Mouse (Mus musculus): ENCODE results near the gene Tsen54. TPM values are rescaled to one million over a fixed set of nuclear protein-coding genes. Genes with fewer than 3 reads are reported as not detected.

The Tsen54 gene
- polyA plus RNA-seq (2012; rRNA removed), result 28.9 and 31.3 TPM in 2 replicates

DNA sequence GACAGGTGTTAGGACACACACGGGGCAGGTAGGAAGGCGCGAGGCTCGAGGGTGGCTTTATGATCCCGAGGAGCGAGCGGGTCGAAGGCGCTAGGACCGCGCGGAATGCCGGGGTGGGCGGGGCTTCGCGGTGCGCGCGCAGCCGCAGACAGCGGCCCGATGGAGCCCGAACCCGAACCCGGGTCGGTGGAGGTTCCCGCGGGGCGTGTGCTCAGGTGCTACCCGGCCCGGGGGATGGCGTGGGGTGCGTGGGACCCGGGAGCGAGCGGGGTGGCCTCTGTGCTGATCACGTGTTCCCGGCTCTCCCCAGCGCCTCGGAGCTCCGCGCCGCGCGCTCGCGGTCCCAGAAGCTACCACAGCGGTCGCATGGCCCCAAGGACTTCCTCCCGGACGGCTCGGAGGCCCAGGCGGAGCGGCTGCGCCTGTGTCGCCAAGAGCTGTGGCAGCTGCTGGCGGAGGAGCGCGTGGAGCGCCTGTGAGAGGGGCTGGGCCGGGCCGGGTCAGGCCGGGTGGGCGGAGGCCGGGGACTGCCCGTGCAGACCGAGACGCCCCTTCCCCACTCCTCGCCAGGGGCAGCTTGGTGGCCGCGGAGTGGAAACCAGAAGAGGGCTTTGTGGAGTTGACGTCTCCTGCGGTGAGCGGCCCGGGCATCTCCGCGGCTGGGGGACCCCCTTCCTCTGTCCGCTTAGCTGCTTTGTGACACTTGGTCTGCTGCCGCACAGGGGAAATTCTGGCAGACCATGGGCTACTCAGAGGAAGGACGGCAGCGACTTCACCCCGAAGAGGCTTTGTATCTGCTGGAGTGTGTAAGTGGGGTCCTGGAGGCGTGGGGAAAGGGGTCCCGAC, at the start of gene Tsen54:
Gene Tsen54 (plus strand): TSS at position 120 of the 846 bp plus-strand sequence.
- TF ChIP-seq POLR2A (IDR thresholded peaks at IDR 0.05; ENCODE audit: borderline replicate concordance, extremely low read depth, low read depth, low read length), result no peak
- no peak for TF ChIP-seq CTCF (IDR thresholded peaks at IDR 0.05; ENCODE audit: insufficient read depth, low read length)
- Histone ChIP-seq H3K4me1 (ENCODE audit: control insufficient read depth, insufficient read depth, low read length) (peaks cover 6% of the 10 kb centered on the region; the same call in 1 of the 2 replicates), H3K4me3 (replicated peaks; ENCODE audit: extremely low read depth, low read depth, low read length) (peak within 1 kb of the TSS; percentile 79)
- DNase-seq, result peak; percentile 91
- 2% methylated on average over 84 of the region's 84 CpGs for WGBS

- no peak; the same call in 1 of the 2 replicates for TF ChIP-seq POLR2A (IDR thresholded peaks at IDR 0.05; ENCODE audit: borderline replicate concordance, extremely low read depth, low read depth, low read length)
- TF ChIP-seq CTCF (IDR thresholded peaks at IDR 0.05; ENCODE audit: insufficient read depth, low read length), result no peak
- under 1% methylated on average over 32 of the region's 32 CpGs for WGBS
- peak; percentile 96 for DNase-seq
- peak within 1 kb of the TSS; percentile 91 for H3K4me3 ChIP-seq (replicated peaks; ENCODE audit: extremely low read depth, low read depth, low read length)
- H3K4me1 ChIP-seq (ENCODE audit: control insufficient read depth, insufficient read depth, low read length), result peaks cover 13% of the 10 kb centered on the region
These were observed 49.4 kb upstream of the Tsen54 start, which contains the start of gene Tmem94 for GRCm38 (mm10) chr11:115765103-115765606. Tmem94 (plus strand) TSS chr11:115765433.

GRCm38 (mm10) chr11:115765607-115766141, 48.9 kb upstream of the Tsen54 start:
- WGBS, result under 1% methylated on average over 34 of the region's 34 CpGs
- TF ChIP-seq POLR2A (IDR thresholded peaks at IDR 0.05; ENCODE audit: borderline replicate concordance, extremely low read depth, low read depth, low read length), result peak; percentile 50; the same call in 1 of the 2 replicates
- no peak for TF ChIP-seq CTCF (IDR thresholded peaks at IDR 0.05; ENCODE audit: insufficient read depth, low read length)
- Histone ChIP-seq H3K4me1 (ENCODE audit: control insufficient read depth, insufficient read depth, low read length) (peaks cover 14% of the 10 kb centered on the region), H3K4me3 (replicated peaks; ENCODE audit: extremely low read depth, low read depth, low read length) (peak overlapping the region; percentile 91)
- DNase-seq, result no peak

DNA sequence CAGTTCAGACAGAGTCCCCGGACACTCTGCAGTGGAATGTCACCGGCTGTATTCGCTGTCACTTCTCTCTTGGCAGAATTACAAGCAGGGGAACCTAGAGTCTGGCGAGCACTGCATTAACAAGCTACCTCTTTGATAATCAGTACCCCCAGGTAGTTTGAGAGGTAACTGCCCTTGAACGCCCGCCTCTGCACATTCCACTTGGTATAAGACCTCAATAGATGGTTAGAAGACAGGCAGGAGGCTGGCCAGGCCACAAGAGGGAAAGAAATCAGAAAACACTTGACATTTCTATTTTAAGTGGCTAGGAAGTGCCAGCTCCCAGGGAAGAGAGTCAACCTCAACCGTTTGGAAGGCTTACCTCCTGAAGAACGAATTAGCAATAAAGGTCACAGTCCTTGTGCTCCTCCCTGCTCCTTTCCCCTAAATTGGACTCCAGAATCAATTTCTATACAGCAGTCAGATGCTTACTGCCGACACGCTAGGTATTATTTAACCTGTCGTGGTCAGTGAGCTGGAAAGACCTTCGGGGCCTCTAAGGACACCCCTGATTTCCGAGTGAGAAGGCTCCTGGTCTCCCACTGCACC, 48.1 kb upstream of the Tsen54 start:
- Histone ChIP-seq H3K4me1 (ENCODE audit: control insufficient read depth, insufficient read depth, low read length) (peaks cover 15% of the 10 kb centered on the region), H3K4me3 (replicated peaks; ENCODE audit: extremely low read depth, low read depth, low read length) (peak overlapping the region; percentile 91)
- TF ChIP-seq POLR2A (IDR thresholded peaks at IDR 0.05; ENCODE audit: borderline replicate concordance, extremely low read depth, low read depth, low read length) (no peak), CTCF (IDR thresholded peaks at IDR 0.05; ENCODE audit: insufficient read depth, low read length) (no peak)
- 30% methylated on average over 13 of the region's 13 CpGs for WGBS
- DNase-seq, result peak; percentile 66

- Histone ChIP-seq H3K4me3 (replicated peaks; ENCODE audit: extremely low read depth, low read depth, low read length) (no peak overlapping the region), H3K4me1 (ENCODE audit: control insufficient read depth, insufficient read depth, low read length) (peaks cover 15% of the 10 kb centered on the region)
- no peak for DNase-seq
- WGBS, result 60% methylated on average over 8 of the region's 8 CpGs
- TF ChIP-seq POLR2A (IDR thresholded peaks at IDR 0.05; ENCODE audit: borderline replicate concordance, extremely low read depth, low read depth, low read length) (no peak), CTCF (IDR thresholded peaks at IDR 0.05; ENCODE audit: insufficient read depth, low read length) (no peak)
These were observed 47.5 kb upstream of the Tsen54 start for GRCm38 (mm10) chr11:115766981-115767380.

GRCm38 (mm10) chr11:115768896-115769295, 45.6 kb upstream of the Tsen54 start:
- no peak for DNase-seq
- peaks cover 16% of the 10 kb centered on the region for H3K4me1 ChIP-seq (ENCODE audit: control insufficient read depth, insufficient read depth, low read length)
- 49% methylated on average over 3 of the region's 3 CpGs for WGBS
- H3K4me3 ChIP-seq (replicated peaks; ENCODE audit: extremely low read depth, low read depth, low read length), result no peak overlapping the region
- TF ChIP-seq POLR2A (IDR thresholded peaks at IDR 0.05; ENCODE audit: borderline replicate concordance, extremely low read depth, low read depth, low read length) (no peak), CTCF (IDR thresholded peaks at IDR 0.05; ENCODE audit: insufficient read depth, low read length) (no peak)

- Histone ChIP-seq H3K4me1 (ENCODE audit: control insufficient read depth, insufficient read depth, low read length) (peaks cover 24% of the 10 kb centered on the region), H3K4me3 (replicated peaks; ENCODE audit: extremely low read depth, low read depth, low read length) (no peak overlapping the region)
- WGBS, result 45% methylated on average over 4 of the region's 4 CpGs
- no peak for TF ChIP-seq POLR2A (IDR thresholded peaks at IDR 0.05; ENCODE audit: borderline replicate concordance, extremely low read depth, low read depth, low read length)
- DNase-seq, result no peak
These were observed 39.9 kb upstream of the Tsen54 start for GRCm38 (mm10) chr11:115774653-115775052.

DNA sequence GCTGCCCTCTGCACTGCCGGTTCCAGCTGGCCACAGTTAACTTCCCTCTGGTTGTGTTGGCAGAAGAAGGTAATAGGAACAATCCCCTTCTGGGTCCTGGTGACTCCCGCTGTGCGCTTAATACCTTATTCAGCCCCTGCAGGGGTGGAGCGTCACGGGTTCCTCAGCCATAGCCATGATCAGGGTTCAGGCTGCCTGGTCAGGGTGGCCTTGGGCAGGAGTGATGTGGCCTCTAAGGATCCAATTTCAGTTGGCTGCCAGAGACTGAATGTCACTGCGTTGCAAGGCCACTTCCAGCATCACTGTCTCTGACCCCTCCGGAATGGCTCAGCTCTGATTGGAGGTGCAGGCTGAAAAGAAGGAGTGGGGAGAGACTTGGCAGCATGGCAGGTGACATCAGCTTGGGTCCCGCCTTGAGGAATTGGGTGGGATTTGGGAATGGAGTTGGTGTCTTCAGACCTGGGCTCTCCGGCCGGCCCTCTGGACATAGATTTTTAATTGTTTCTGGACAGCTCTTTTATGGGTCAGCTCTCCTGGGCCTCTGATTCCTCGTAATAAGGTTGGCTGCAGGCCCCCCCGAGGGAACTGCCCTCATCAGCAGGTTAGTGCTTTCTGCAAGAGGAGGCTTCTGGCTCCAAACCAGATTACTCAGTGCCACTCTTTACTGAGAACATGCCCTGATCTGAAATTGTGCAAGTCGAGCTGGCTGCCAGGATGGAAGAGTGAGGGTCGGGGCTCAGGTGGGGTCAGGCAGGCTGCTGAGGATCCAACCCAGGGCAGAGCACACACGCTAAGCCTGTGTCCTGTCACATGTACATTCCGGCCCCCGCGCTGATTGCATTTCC, 38.5 kb upstream of the Tsen54 start:
- H3K4me3 ChIP-seq (replicated peaks; ENCODE audit: extremely low read depth, low read depth, low read length), result no peak overlapping the region
- 44% methylated on average over 18 of the region's 18 CpGs for WGBS
- peaks cover 33% of the 10 kb centered on the region for H3K4me1 ChIP-seq (ENCODE audit: control insufficient read depth, insufficient read depth, low read length)
- DNase-seq, result no peak
- no peak for TF ChIP-seq CTCF (IDR thresholded peaks at IDR 0.05; ENCODE audit: insufficient read depth, low read length)
- TF ChIP-seq POLR2A (IDR thresholded peaks at IDR 0.05; ENCODE audit: borderline replicate concordance, extremely low read depth, low read depth, low read length), result no peak

GRCm38 (mm10) chr11:115776954-115777353, 37.6 kb upstream of the Tsen54 start:
- 62% methylated on average over 9 of the region's 9 CpGs for WGBS
- no peak for DNase-seq
- TF ChIP-seq POLR2A (IDR thresholded peaks at IDR 0.05; ENCODE audit: borderline replicate concordance, extremely low read depth, low read depth, low read length) (no peak), CTCF (IDR thresholded peaks at IDR 0.05; ENCODE audit: insufficient read depth, low read length) (no peak)
- peaks cover 33% of the 10 kb centered on the region for H3K4me1 ChIP-seq (ENCODE audit: control insufficient read depth, insufficient read depth, low read length)
- H3K4me3 ChIP-seq (replicated peaks; ENCODE audit: extremely low read depth, low read depth, low read length), result no peak overlapping the region

Measured in lung, adult 2 months (tissue).